Mouse (Mus musculus): ENCODE results near the gene Cd300lf. TPM values are rescaled to one million over a fixed set of nuclear protein-coding genes. Genes with fewer than 3 reads are reported as not detected.

Cd300lf gene
- polyA plus RNA-seq, 3 experiments from 2014 or later = 1.4 to 1.6 (median 1.5) TPM

GRCm38 (mm10) chr11:115104769-115105563 lies 28.8 kb downstream of the Cd300lf start:
- no peak for ATAC-seq

GRCm38 (mm10) chr11:115103470-115104413 lies 30.1 kb downstream of the Cd300lf start:
- no peak for ATAC-seq

GRCm38 (mm10) chr11:115102116-115102515 lies 31.7 kb downstream of the Cd300lf start:
- ATAC-seq = no peak

DNA sequence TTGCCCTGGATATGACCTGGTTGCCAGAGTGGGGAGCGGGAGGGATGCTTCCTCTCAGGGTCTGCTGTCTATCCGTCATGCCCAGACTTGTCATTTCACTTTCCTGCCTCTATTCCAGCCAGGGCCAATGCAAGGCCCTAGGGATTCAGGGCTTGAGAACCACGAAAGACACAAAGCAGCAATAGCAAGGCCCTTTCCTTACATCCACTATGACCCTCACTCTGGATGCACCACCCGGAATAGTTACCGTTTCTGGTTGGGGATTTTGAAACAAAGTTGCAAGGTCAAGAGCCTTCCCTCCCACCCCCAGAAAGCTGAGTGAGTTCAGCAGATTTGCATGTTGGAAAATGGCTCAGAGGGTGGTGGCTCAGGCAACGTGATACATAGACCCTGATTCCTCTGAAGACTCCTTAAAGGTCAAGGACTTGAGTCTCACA lies 32.2 kb downstream of the Cd300lf start:
- ATAC-seq = no peak

GRCm38 (mm10) chr11:115100741-115101140 lies 33.1 kb downstream of the Cd300lf start:
- no peak for ATAC-seq

- no peak for ATAC-seq
Measured at GRCm38 (mm10) chr11:115100032-115100621, 33.7 kb downstream of the Cd300lf start.

- no peak for ATAC-seq
Measured at GRCm38 (mm10) chr11:115099241-115099840, 34.5 kb downstream of the Cd300lf start.

DNA sequence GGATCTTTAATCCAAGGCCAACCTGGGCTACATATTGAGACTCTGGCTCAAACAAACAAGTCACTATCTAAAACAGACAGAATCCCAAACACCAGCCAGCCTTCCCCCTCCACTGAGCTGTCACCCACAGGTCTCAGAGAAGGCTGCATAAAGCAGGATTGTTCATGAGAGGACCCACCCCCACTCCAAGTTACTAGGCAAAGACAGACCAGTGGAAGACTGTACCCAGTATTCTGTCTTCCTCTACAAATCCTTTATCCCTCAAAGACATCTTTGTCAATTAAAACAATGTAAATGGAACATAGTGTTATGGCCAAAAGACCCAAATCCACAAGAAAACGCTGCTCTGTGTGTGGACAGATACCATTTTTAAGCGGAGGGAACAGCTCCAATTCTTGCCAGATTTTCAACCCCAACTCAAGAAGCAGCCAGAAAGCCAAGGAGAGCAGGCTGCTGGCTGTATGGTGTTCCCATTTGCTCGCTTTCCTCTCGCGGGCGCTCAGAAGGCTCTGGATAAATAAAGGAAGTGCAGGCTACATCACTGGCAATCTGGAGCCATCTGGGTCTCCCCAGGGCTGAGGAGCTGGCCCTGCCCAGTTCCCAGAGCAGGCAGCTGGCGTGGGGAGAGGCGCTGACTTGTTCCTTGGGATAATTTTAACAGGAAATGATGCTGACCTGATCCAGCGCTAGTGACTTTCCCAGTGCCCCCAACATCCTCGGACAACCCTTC lies 35.4 kb downstream of the Cd300lf start:
- ATAC-seq = no peak

DNA sequence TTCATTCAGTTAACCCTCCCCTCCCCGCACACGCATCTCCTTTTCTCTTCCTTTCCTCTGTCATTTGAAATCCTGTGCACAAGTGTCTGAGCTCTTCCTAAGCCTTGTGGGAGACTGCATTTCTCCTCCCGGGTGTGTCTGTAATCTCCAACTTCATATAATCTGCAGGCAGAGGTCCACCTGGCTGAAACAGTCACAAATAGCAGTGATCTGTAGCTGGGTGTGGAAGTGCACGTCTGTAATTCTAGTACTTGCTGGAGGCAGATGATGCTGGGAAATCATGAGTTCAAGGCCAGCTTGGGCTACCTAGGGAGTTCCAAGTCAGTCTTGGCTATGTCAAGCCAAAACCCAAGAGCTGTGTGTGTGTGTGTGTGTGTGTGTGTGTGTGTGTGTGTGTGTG lies 41.7 kb downstream of the Cd300lf start:
- ATAC-seq = no peak

DNA sequence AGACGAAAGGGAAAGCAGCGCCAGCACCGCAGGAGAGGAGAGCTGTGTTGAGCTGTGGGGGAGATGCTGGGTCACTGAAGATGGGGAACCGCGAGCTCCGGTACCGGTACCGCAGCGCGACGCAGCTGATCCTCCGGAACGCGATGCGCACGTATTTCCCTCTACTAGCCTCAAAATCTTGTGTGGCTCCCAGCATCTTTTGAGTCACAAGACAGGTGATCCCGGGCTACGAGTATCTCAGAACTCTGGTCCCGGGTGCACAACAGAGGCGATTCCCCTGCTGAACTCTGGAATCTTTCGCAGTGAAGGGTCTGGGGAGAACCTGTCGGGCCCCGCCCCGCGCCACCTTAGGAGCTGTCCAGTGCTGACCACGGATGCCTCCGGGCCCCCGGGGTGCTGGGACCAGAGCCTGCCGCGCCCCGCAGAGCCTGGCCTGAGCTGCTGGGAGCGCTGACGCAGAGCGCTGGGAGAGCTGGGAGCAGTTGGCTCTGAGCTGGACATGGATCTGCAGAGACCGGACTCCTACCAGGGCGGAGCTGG lies 42.4 kb downstream of the Cd300lf start, which contains the start of gene Rab37:
Gene Rab37 (plus strand): TSS at position 70 of the 540 bp plus-strand sequence.
- ATAC-seq = no peak

DNA sequence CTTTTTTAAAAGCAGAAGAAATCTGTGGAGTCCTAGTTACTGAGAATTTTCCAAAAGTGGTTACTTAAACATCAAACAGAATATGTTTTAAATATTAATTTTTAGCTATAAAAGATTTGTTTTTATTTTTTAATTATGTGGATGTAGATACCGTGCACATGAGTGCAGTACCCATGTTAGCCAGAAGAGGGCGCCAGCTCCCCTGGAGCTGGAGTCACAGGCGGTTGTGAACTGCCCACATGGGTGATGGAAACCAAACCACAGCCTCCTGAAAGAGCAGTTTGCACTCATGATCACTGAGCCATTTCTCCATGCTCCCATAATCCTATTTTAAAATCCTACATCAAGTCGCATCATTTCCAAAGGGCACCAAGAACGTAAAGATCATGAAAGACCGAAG lies 43.9 kb downstream of the Cd300lf start:
- no peak for ATAC-seq

DNA sequence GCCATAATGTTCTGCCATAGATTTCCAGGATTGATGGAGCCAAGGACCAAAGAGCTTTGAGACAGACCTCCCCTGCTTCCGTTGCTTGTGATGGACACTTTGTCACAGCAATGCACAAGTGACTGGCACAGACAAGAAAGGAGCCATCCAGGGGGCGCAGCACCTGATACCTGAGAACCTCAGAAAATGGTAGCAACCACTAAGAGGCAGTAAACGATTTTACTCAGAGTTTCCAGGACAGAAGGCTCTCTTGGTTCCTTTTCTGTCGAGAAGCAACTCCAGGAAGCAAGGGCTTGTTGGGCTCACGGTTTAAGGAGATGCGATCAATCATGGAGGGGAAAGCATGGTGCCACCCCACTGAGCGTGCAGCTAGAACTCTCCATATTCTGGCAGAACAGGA lies 47.6 kb downstream of the Cd300lf start:
- no peak for ATAC-seq

DNA sequence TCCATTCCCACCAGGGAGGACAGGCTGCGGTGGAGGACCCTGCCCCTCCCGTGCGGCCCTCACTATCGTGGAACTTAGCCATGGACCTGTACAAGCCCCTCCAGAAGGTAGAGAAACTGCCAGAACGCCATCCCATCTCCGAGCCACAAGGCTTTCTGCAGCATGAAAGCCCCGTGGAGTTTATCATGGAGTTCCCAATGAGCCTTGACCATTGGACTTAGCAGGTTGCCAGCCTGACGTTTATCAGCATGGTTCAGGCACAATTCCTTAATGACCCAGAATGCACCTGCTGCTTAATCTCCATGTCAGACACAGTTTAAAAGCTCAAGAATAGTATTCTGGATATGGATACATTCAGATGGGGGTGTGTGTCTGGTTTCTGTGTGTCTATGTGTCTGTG lies 48.7 kb downstream of the Cd300lf start:
- ATAC-seq = no peak

GRCm38 (mm10) chr11:115084595-115084994 lies 49.2 kb downstream of the Cd300lf start:
- no peak for ATAC-seq

DNA sequence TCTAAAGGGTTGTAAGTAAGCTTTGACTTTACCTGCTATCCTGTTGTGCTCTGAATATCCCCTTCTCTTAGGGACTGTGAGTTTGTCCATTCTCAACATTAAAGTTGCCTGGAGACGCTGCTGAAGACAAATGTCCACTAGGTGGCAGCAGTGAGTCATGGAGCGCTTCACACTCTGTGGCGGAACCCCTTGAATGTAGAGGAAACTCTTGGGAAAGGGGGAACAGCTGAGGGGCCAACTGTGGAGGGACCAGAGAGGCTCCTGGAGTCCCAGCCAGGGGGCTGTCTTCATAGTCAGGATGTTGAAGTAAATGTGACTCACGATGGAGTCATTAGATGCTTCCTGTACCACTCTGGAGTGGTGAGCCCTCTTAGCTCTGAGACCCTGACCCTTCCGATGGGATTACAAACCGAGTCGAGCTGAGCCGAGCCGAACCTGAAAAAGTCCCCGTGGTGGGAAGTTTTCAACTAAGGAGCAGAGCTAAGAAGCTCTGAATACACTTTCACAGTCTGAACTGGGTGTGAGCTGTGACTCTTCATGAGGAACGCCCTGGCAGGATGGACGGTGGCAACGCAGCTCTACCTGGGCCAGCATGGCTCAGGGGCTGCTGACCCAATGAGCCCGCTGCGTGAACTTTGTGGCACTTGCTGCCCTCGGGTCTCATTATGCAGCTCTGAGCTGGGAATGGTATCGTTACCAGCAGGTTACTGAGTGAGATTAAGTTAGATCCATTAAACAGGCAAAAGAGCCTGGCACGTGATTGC lies 50.2 kb downstream of the Cd300lf start:
- ATAC-seq = peak; percentile 52

- ATAC-seq = no peak
Measured at GRCm38 (mm10) chr11:115082196-115082595, 51.6 kb downstream of the Cd300lf start.

GRCm38 (mm10) chr11:115081373-115081772 lies 52.4 kb downstream of the Cd300lf start:
- ATAC-seq = no peak

GRCm38 (mm10) chr11:115080886-115081285 lies 52.9 kb downstream of the Cd300lf start:
- ATAC-seq = peak; percentile 74

DNA sequence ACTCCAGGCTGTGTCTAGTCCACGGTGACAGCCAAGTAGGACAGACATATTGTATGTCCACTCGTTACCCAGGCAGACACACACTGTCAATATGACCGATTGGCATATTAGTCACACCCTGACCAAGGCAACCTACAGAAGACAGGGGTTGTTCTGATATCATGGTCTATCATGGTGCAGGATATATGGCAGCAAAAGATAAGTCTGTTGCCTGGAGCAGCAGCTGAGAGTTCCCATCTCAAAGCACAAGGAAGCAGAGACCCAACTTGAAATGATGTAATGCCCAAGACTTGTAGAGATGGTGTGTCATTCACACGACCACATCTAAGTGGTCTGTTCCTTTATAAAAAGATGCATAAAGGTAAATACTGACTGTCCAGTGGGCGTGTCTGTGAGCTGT lies 55.1 kb downstream of the Cd300lf start:
- no peak for ATAC-seq

GRCm38 (mm10) chr11:115077436-115077835 lies 56.4 kb downstream of the Cd300lf start:
- ATAC-seq = no peak

- no peak for ATAC-seq
Measured at GRCm38 (mm10) chr11:115075859-115076258, 57.9 kb downstream of the Cd300lf start.
